Mouse (Mus musculus) midbrain, postnatal 0 days (tissue): ENCODE results near the gene Rbm20. TPM values are rescaled to one million over a fixed set of nuclear protein-coding genes. Genes with fewer than 3 reads are reported as not detected.

Experiments
- ATAC-seq: fragments of 200-750 bp; cut with Nextera tagmentation; 2 replicates; pipeline ENCODE4 v1.8.0; 2017; ENCODE audit warnings: moderate number of reproducible peaks, mild to moderate bottlenecking, moderate TSS enrichment, moderate library complexity; ENCODE audit not compliant: low FRiP score
- DNase-seq: peaks from one replicate; pipeline ENCODE4 v3.0.0-alpha.2; 2015; ENCODE audit warnings: low spot score
- H3K27ac ChIP-seq: fragments of 300-500 bp; sonication (generic); 2 replicates; pipeline ENCODE4 v1.5.1; 2014; ENCODE audit warnings: low read depth, mild to moderate bottlenecking, low read length, mixed read lengths
- H3K27me3 ChIP-seq: fragments of 300-500 bp; sonication (generic); 2 replicates; pipeline ENCODE4 v1.6.1; 2014; ENCODE audit warnings: low read length, control low read depth, mixed read lengths; ENCODE audit not compliant: insufficient read depth
- H3K36me3 ChIP-seq: fragments of 300-500 bp; sonication (generic); 2 replicates; pipeline ENCODE4 v1.6.1; 2014; ENCODE audit warnings: low read length, control low read depth, mixed read lengths; ENCODE audit not compliant: insufficient read depth
- H3K4me1 ChIP-seq: fragments of 300-500 bp; sonication (generic); 2 replicates; pipeline ENCODE4 v1.6.1; 2014; ENCODE audit warnings: mild to moderate bottlenecking, control low read depth, antibody characterized with exemption, low read length, mixed read lengths; ENCODE audit not compliant: insufficient read depth
- H3K4me2 ChIP-seq: fragments of 300-500 bp; sonication (generic); 2 replicates; pipeline ENCODE4 v1.6.1; 2014; ENCODE audit warnings: low read depth, mild to moderate bottlenecking, low read length, mixed read lengths; ENCODE audit not compliant: poor library complexity, severe bottlenecking
- H3K4me3 ChIP-seq: fragments of 300-500 bp; sonication (generic); 2 replicates; pipeline ENCODE4 v1.5.1; 2014; ENCODE audit warnings: low read depth, mild to moderate bottlenecking, low read length, moderate library complexity
- H3K9ac ChIP-seq: fragments of 300-500 bp; sonication (generic); replicated peaks from 2 replicates; pipeline ENCODE4 v1.6.1; 2014; ENCODE audit warnings: mild to moderate bottlenecking, low read length, moderate library complexity, mixed read lengths; ENCODE audit not compliant: poor library complexity, severe bottlenecking
- H3K9me3 ChIP-seq: fragments of 300-500 bp; sonication (generic); 2 replicates; pipeline ENCODE4 v1.6.1; 2016; ENCODE audit warnings: low read length, control low read depth
- CTCF ChIP-seq: IDR thresholded peaks from 2 replicates; pipeline ENCODE4 v1.5.1; 2016; ENCODE audit warnings: antibody characterized with exemption, mild to moderate bottlenecking
- WGBS: fragments of 180-500 bp; shearing (Covaris S2); extraction: QIAGEN DNeasy Blood & Tissue Kit; methylation state at CpG from one replicate; pipeline ENCODE4 v1.1.7; 2014; 5-methylcytosine and 5-hydroxymethylcytosine counted together
- polyA plus RNA-seq: library from polyadenylated mRNA; unstranded; fragments of >200 nt; fragmentation: Nextera tagmentation; extraction: Ambion mirVana; gene quantifications from 2 replicates; pipeline ENCODE4 v1.2.1, GENCODE M21; 2015
- total RNA-seq: library from RNA; depleted of rRNA; stranded (reverse); fragments of >200 nt; gene quantifications from 2 replicates; pipeline ENCODE4 v1.2.3, GENCODE M21; 2014

Gene Rbm20
- total and polyA plus RNA-seq, 2 experiments from 2014 or later = 0.75 to 2.0 TPM

GRCm38 (mm10) chr19:53824872-53825680, 148.0 kb downstream of the Rbm20 start:
- no peak for DNase-seq
- Histone ChIP-seq H3K4me3 (peak overlapping the region; percentile 25; the same call in 1 of the 2 replicates), H3K27me3 (no peaks in the 10 kb centered on the region), H3K36me3 (no peaks in the 10 kb centered on the region), H3K9me3 (no peaks in the 10 kb centered on the region), H3K4me1 (no peaks in the 10 kb centered on the region), H3K9ac (peak overlapping the region; percentile 29; the same call in 1 of the 2 replicates), H3K4me2 (peak overlapping the region; percentile 26), H3K27ac (0 out of 2 replicates have a peak overlapping the region, but pooled peaks have one; percentile 18)
- 0 out of 2 replicates have a peak, but pooled peaks have one; percentile 17 for TF ChIP-seq CTCF
- ATAC-seq = peak; percentile 80
- WGBS = 69% methylated on average over 21 of the region's 21 CpGs

- 56% methylated on average over 6 of the region's 6 CpGs for WGBS
- no peaks in the 10 kb centered on the region for H3K9me3 ChIP-seq
- 0 out of 2 replicates have a peak, but pooled peaks cover 6% of the 10 kb centered on the region for H3K4me1 ChIP-seq
- H3K36me3 ChIP-seq = no peaks in the 10 kb centered on the region
- no peak overlapping the region for H3K9ac ChIP-seq
- H3K4me2 ChIP-seq = no peak overlapping the region
- H3K4me3 ChIP-seq = no peak overlapping the region
- no peaks in the 10 kb centered on the region for H3K27me3 ChIP-seq
- no peak overlapping the region for H3K27ac ChIP-seq
- DNase-seq = no peak
- ATAC-seq = no peak
- no peak for TF ChIP-seq CTCF
Observed at GRCm38 (mm10) chr19:53829990-53830389, 152.9 kb downstream of the Rbm20 start.

- DNase-seq = peak; percentile 54
- ATAC-seq = peak; percentile 69
- Histone ChIP-seq H3K9ac (no peak overlapping the region), H3K27ac (0 out of 2 replicates have a peak overlapping the region, but pooled peaks have one; percentile 3), H3K36me3 (no peaks in the 10 kb centered on the region), H3K4me2 (no peak overlapping the region), H3K4me1 (0 out of 2 replicates have a peak, but pooled peaks cover 6% of the 10 kb centered on the region), H3K27me3 (no peaks in the 10 kb centered on the region), H3K4me3 (no peak overlapping the region), H3K9me3 (no peaks in the 10 kb centered on the region)
- TF ChIP-seq CTCF = no peak
- 6% methylated on average over 8 of the region's 8 CpGs for WGBS
Observed at GRCm38 (mm10) chr19:53830407-53831163, 153.5 kb downstream of the Rbm20 start.

GRCm38 (mm10) chr19:53831164-53831448, 154.0 kb downstream of the Rbm20 start:
- ATAC-seq = no peak
- TF ChIP-seq CTCF = no peak
- no peak overlapping the region for H3K9ac ChIP-seq
- H3K27ac ChIP-seq = 0 out of 2 replicates have a peak overlapping the region, but pooled peaks have one; percentile 3
- H3K4me3 ChIP-seq = no peak overlapping the region
- 0 out of 2 replicates have a peak, but pooled peaks cover 6% of the 10 kb centered on the region for H3K4me1 ChIP-seq
- 37% methylated on average over 3 of the region's 3 CpGs for WGBS
- no peak for DNase-seq
- no peaks in the 10 kb centered on the region for H3K36me3 ChIP-seq
- H3K4me2 ChIP-seq = no peak overlapping the region
- no peaks in the 10 kb centered on the region for H3K9me3 ChIP-seq
- no peaks in the 10 kb centered on the region for H3K27me3 ChIP-seq

- TF ChIP-seq CTCF = no peak
- Histone ChIP-seq H3K27ac (no peak overlapping the region), H3K27me3 (no peaks in the 10 kb centered on the region), H3K4me2 (no peak overlapping the region), H3K4me1 (0 out of 2 replicates have a peak, but pooled peaks cover 9% of the 10 kb centered on the region), H3K9ac (no peak overlapping the region), H3K4me3 (no peak overlapping the region), H3K36me3 (no peaks in the 10 kb centered on the region), H3K9me3 (no peaks in the 10 kb centered on the region)
- ATAC-seq (no peak), DNase-seq (no peak)
- 44% methylated on average over 7 of the region's 7 CpGs for WGBS
Observed at GRCm38 (mm10) chr19:53832512-53832911, 155.4 kb downstream of the Rbm20 start.
